Mouse (Mus musculus): ENCODE results near the gene Foxe3. TPM values are rescaled to one million over a fixed set of nuclear protein-coding genes. Genes with fewer than 3 reads are reported as not detected.
A peak's percentile ranks its signal among the peaks of the same experiment; 100 is the strongest.

Foxe3 gene
- polyA plus RNA-seq, 1 experiment from 2014 or later: not detected

- H3K4me3 ChIP-seq (ENCODE audit: low read depth, low read length): no peak overlapping the region
- ATAC-seq (ENCODE audit: insufficient read depth) (no peak; the same call in 1 of the 2 replicates), DNase-seq (no peak)
- no peaks in the 10 kb centered on the region for H3K36me3 ChIP-seq (ENCODE audit: insufficient read depth)
- H3K9me3 ChIP-seq (ENCODE audit: low read depth, low read length): no peaks in the 10 kb centered on the region
- no peak for TF ChIP-seq CTCF (IDR thresholded peaks at IDR 0.05; ENCODE audit: low read depth)
- no peak overlapping the region for H3K4me2 ChIP-seq
- no peak overlapping the region for H3K27ac ChIP-seq (ENCODE audit: low read depth)
- WGBS: 79% methylated on average over 3 of the region's 3 CpGs
- no peaks in the 10 kb centered on the region for H3K27me3 ChIP-seq (ENCODE audit: insufficient read depth, low read length)
- no peak overlapping the region for H3K9ac ChIP-seq
- H3K4me1 ChIP-seq (ENCODE audit: insufficient read depth): no peaks in the 10 kb centered on the region
Measured at GRCm38 (mm10) chr4:114953172-114953571, 27.4 kb upstream of the Foxe3 start.

- no peak overlapping the region for H3K4me2 ChIP-seq
- no peaks in the 10 kb centered on the region for H3K4me1 ChIP-seq (ENCODE audit: insufficient read depth)
- no peak for TF ChIP-seq CTCF (IDR thresholded peaks at IDR 0.05; ENCODE audit: low read depth)
- H3K36me3 ChIP-seq (ENCODE audit: insufficient read depth): no peaks in the 10 kb centered on the region
- ATAC-seq (ENCODE audit: insufficient read depth) (peak; percentile 13; the same call in 1 of the 2 replicates), DNase-seq (no peak)
- no peak overlapping the region for H3K4me3 ChIP-seq (ENCODE audit: low read depth, low read length)
- no peak overlapping the region for H3K9ac ChIP-seq
- H3K27ac ChIP-seq (ENCODE audit: low read depth): no peak overlapping the region
- no peaks in the 10 kb centered on the region for H3K9me3 ChIP-seq (ENCODE audit: low read depth, low read length)
- 45% methylated on average over 7 of the region's 7 CpGs for WGBS
- no peaks in the 10 kb centered on the region for H3K27me3 ChIP-seq (ENCODE audit: insufficient read depth, low read length)
Measured at GRCm38 (mm10) chr4:114947852-114948481, 22.2 kb upstream of the Foxe3 start.

- H3K4me2 ChIP-seq: no peak overlapping the region
- H3K27ac ChIP-seq (ENCODE audit: low read depth): no peak overlapping the region
- H3K4me3 ChIP-seq (ENCODE audit: low read depth, low read length): no peak overlapping the region
- peak; percentile 95 for TF ChIP-seq CTCF (IDR thresholded peaks at IDR 0.05; ENCODE audit: low read depth)
- no peaks in the 10 kb centered on the region for H3K27me3 ChIP-seq (ENCODE audit: insufficient read depth, low read length)
- ATAC-seq (ENCODE audit: insufficient read depth) (peak; percentile 82), DNase-seq (peak; percentile 90)
- 22% methylated on average over 6 of the region's 6 CpGs for WGBS
- H3K9ac ChIP-seq: no peak overlapping the region
- H3K9me3 ChIP-seq (ENCODE audit: low read depth, low read length): no peaks in the 10 kb centered on the region
- H3K36me3 ChIP-seq (ENCODE audit: insufficient read depth): no peaks in the 10 kb centered on the region
- H3K4me1 ChIP-seq (ENCODE audit: insufficient read depth): no peaks in the 10 kb centered on the region
Measured at GRCm38 (mm10) chr4:114947395-114947794, 21.6 kb upstream of the Foxe3 start.

GRCm38 (mm10) chr4:114946416-114946815 is 20.6 kb upstream of the Foxe3 start:
- Histone ChIP-seq H3K4me1 (ENCODE audit: insufficient read depth) (no peaks in the 10 kb centered on the region), H3K4me2 (no peak overlapping the region), H3K9ac (no peak overlapping the region), H3K27me3 (ENCODE audit: insufficient read depth, low read length) (no peaks in the 10 kb centered on the region), H3K9me3 (ENCODE audit: low read depth, low read length) (no peaks in the 10 kb centered on the region), H3K4me3 (ENCODE audit: low read depth, low read length) (no peak overlapping the region), H3K36me3 (ENCODE audit: insufficient read depth) (no peaks in the 10 kb centered on the region), H3K27ac (ENCODE audit: low read depth) (no peak overlapping the region)
- WGBS: 85% methylated on average over 4 of the region's 4 CpGs
- DNase-seq: no peak
- TF ChIP-seq CTCF (IDR thresholded peaks at IDR 0.05; ENCODE audit: low read depth): no peak
- ATAC-seq (ENCODE audit: insufficient read depth): no peak

- ATAC-seq (ENCODE audit: insufficient read depth): no peak
- H3K4me3 ChIP-seq (ENCODE audit: low read depth, low read length): no peak overlapping the region
- H3K4me1 ChIP-seq (ENCODE audit: insufficient read depth): no peaks in the 10 kb centered on the region
- TF ChIP-seq CTCF (IDR thresholded peaks at IDR 0.05; ENCODE audit: low read depth): no peak
- no peaks in the 10 kb centered on the region for H3K36me3 ChIP-seq (ENCODE audit: insufficient read depth)
- H3K9ac ChIP-seq: no peak overlapping the region
- H3K4me2 ChIP-seq: no peak overlapping the region
- WGBS: 33% methylated on average over 5 of the region's 5 CpGs
- no peaks in the 10 kb centered on the region for H3K27me3 ChIP-seq (ENCODE audit: insufficient read depth, low read length)
- DNase-seq: peak; percentile 38
- H3K27ac ChIP-seq (ENCODE audit: low read depth): no peak overlapping the region
- no peaks in the 10 kb centered on the region for H3K9me3 ChIP-seq (ENCODE audit: low read depth, low read length)
Measured at GRCm38 (mm10) chr4:114945021-114945420, 19.2 kb upstream of the Foxe3 start.

GRCm38 (mm10) chr4:114942583-114942982 is 16.8 kb upstream of the Foxe3 start:
- H3K27me3 ChIP-seq (ENCODE audit: insufficient read depth, low read length): no peaks in the 10 kb centered on the region

GRCm38 (mm10) chr4:114942112-114942511 is 16.3 kb upstream of the Foxe3 start:
- Histone ChIP-seq H3K9me3 (ENCODE audit: low read depth, low read length) (no peaks in the 10 kb centered on the region), H3K4me1 (ENCODE audit: insufficient read depth) (no peaks in the 10 kb centered on the region), H3K27me3 (ENCODE audit: insufficient read depth, low read length) (no peaks in the 10 kb centered on the region), H3K4me2 (no peak overlapping the region), H3K36me3 (ENCODE audit: insufficient read depth) (no peaks in the 10 kb centered on the region), H3K9ac (no peak overlapping the region), H3K27ac (ENCODE audit: low read depth) (no peak overlapping the region), H3K4me3 (ENCODE audit: low read depth, low read length) (no peak overlapping the region)
- DNase-seq (no peak), ATAC-seq (ENCODE audit: insufficient read depth) (no peak)
- 49% methylated on average over 4 of the region's 4 CpGs for WGBS
- TF ChIP-seq CTCF (IDR thresholded peaks at IDR 0.05; ENCODE audit: low read depth): no peak

More at GRCm38 (mm10) chr4:114942583-114942982, 16.8 kb upstream of the Foxe3 start:
- DNase-seq (no peak), ATAC-seq (ENCODE audit: insufficient read depth) (no peak)
- Histone ChIP-seq H3K4me2 (no peak overlapping the region), H3K4me3 (ENCODE audit: low read depth, low read length) (no peak overlapping the region), H3K27ac (ENCODE audit: low read depth) (no peak overlapping the region), H3K9me3 (ENCODE audit: low read depth, low read length) (no peaks in the 10 kb centered on the region), H3K36me3 (ENCODE audit: insufficient read depth) (no peaks in the 10 kb centered on the region), H3K4me1 (ENCODE audit: insufficient read depth) (no peaks in the 10 kb centered on the region), H3K9ac (no peak overlapping the region)
- 72% methylated on average over 8 of the region's 8 CpGs for WGBS
- TF ChIP-seq CTCF (IDR thresholded peaks at IDR 0.05; ENCODE audit: low read depth): no peak

Measured in lung, embryonic 14.5 days (tissue).